Mouse (Mus musculus): ENCODE results near the gene Slc35e2. TPM values are rescaled to one million over a fixed set of nuclear protein-coding genes. Genes with fewer than 3 reads are reported as not detected.

Slc35e2 gene
- polyA plus RNA-seq, 1 experiment from 2014 or later: 7.8 TPM

DNA sequence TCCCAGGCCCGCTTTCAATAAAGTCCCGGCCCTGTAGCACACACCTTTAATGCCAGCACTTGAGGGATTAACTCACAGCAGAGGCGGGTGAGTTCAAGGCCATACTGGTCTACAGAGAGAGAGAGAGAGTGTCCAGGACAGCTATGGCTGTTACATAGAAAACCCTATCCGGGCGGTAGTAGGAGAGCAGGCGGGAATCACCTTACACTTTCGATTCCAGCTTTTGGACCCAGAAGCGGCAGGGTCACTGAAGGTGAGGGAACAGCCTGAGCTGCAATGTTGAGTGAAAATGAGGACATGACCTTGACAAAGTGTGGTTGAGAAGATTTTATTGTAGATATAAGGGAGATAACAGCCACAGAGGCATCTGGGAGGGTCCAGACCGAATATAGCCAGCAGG lies 27.3 kb upstream of the Slc35e2 start:
- H3K4me3 ChIP-seq (ENCODE audit: low read length): no peak overlapping the region
- no peaks in the 10 kb centered on the region for H3K36me3 ChIP-seq (ENCODE audit: insufficient read depth, low read length)
- no peaks in the 10 kb centered on the region for H3K9me3 ChIP-seq (ENCODE audit: low read length)
- H3K4me1 ChIP-seq (ENCODE audit: insufficient read depth, low read length): no peaks in the 10 kb centered on the region
- H3K9ac ChIP-seq (replicated peaks; ENCODE audit: low read length): no peak overlapping the region
- no peak for ATAC-seq (ENCODE audit: low FRiP score, low TSS enrichment)
- no peak overlapping the region for H3K27ac ChIP-seq (ENCODE audit: low read length)
- H3K4me2 ChIP-seq (replicated peaks; ENCODE audit: low read depth, low read length): no peak overlapping the region
- 87% methylated on average over 9 of the region's 9 CpGs for WGBS
- H3K27me3 ChIP-seq (ENCODE audit: insufficient read depth, low read length): no peaks in the 10 kb centered on the region

DNA sequence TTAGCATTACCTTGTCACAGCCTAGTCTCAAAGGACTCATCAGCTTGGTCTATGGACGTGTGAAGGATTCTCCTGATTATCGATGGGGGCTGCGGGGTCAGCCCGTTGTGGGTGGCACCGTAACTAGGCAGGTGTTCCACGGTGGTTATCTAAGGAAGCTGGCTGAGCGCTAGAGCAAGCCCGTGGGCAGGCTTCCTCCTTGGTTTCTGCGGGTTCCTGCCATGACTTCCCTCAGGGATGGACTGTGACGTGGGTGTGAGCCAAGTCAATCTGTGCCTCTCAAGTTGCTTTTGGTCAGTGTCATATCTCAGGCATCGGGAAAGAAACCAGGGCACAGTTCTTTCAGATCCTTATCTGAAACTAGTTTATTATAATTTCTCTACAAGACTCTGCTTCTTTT lies 26.3 kb upstream of the Slc35e2 start:
- Histone ChIP-seq H3K27ac (ENCODE audit: low read length) (no peak overlapping the region), H3K36me3 (ENCODE audit: insufficient read depth, low read length) (no peaks in the 10 kb centered on the region), H3K4me2 (replicated peaks; ENCODE audit: low read depth, low read length) (no peak overlapping the region), H3K27me3 (ENCODE audit: insufficient read depth, low read length) (no peaks in the 10 kb centered on the region), H3K4me3 (ENCODE audit: low read length) (no peak overlapping the region), H3K4me1 (ENCODE audit: insufficient read depth, low read length) (no peaks in the 10 kb centered on the region), H3K9ac (replicated peaks; ENCODE audit: low read length) (no peak overlapping the region), H3K9me3 (ENCODE audit: low read length) (no peaks in the 10 kb centered on the region)
- no peak for ATAC-seq (ENCODE audit: low FRiP score, low TSS enrichment)
- WGBS: 83% methylated on average over 11 of the region's 11 CpGs

DNA sequence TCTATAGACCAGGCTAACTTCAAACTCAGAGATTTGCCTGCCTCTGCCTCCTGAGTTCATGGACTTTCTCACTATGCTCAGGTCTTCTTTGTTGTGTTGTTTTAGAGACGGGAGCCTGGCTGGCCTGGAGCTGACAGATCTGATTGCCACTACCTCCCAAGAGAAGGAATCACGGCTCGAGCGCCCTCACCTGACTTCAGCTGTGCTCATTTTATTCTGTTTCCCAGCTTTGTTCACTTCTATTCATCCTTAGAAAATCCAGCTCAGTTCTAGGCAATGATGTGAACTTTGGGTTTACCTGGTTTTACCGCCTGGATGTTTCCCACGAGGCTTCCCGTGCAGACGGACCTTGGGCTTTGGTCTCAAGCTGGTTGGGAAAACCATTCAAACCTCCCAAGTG lies 25.7 kb upstream of the Slc35e2 start:
- no peak overlapping the region for H3K4me3 ChIP-seq (ENCODE audit: low read length)
- H3K9me3 ChIP-seq (ENCODE audit: low read length): no peaks in the 10 kb centered on the region
- no peak for ATAC-seq (ENCODE audit: low FRiP score, low TSS enrichment)
- 89% methylated on average over 8 of the region's 8 CpGs for WGBS
- no peaks in the 10 kb centered on the region for H3K36me3 ChIP-seq (ENCODE audit: insufficient read depth, low read length)
- no peaks in the 10 kb centered on the region for H3K4me1 ChIP-seq (ENCODE audit: insufficient read depth, low read length)
- no peak overlapping the region for H3K27ac ChIP-seq (ENCODE audit: low read length)
- H3K27me3 ChIP-seq (ENCODE audit: insufficient read depth, low read length): no peaks in the 10 kb centered on the region
- no peak overlapping the region for H3K4me2 ChIP-seq (replicated peaks; ENCODE audit: low read depth, low read length)
- no peak overlapping the region for H3K9ac ChIP-seq (replicated peaks; ENCODE audit: low read length)

DNA sequence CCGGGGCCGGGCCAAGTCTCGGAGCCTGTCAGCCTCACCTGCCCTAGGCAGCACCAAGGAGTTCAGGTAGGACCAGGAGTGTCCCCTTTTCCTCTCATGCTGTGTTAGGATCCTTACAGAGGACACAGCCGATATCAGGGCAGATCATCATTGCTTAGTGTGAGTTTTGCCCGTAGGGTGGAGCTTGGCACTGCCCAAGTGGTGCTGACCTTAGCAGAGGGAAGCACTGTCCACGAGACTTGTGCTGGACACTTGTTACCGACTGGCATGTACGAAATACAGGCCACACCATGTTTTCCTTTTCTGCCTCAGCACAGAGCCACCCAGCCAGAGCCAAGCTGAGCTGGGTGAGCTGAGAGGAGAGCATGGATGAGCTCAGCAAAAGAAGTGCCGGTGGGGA lies 24.1 kb upstream of the Slc35e2 start:
- 0 out of 2 replicates have a peak, but pooled peaks cover 1% of the 10 kb centered on the region for H3K36me3 ChIP-seq (ENCODE audit: insufficient read depth, low read length)
- no peaks in the 10 kb centered on the region for H3K27me3 ChIP-seq (ENCODE audit: insufficient read depth, low read length)
- no peak overlapping the region for H3K9ac ChIP-seq (replicated peaks; ENCODE audit: low read length)
- ATAC-seq (ENCODE audit: low FRiP score, low TSS enrichment): no peak
- H3K4me1 ChIP-seq (ENCODE audit: insufficient read depth, low read length): no peaks in the 10 kb centered on the region
- no peaks in the 10 kb centered on the region for H3K9me3 ChIP-seq (ENCODE audit: low read length)
- no peak overlapping the region for H3K27ac ChIP-seq (ENCODE audit: low read length)
- WGBS: 90% methylated on average over 9 of the region's 9 CpGs
- H3K4me3 ChIP-seq (ENCODE audit: low read length): no peak overlapping the region
- no peak overlapping the region for H3K4me2 ChIP-seq (replicated peaks; ENCODE audit: low read depth, low read length)

DNA sequence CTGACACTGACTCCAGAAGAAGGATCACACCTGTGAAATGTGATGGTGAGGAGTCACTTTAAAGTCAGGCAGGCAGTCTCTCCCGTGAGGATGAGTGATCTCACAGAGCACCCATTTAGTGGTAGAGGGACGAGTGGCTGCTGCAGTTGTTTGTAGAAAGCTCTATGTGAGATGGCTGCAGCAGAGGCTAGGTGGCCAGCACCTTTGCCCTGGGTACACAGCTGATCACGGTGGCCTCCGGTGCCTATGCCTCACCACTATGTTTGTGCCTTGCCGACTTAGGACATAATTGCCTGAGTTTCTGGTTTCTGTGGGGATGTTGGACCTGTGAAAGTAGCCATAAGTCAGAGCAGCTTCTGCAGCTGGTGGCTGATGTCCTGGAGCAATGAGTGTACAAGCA lies 23.5 kb upstream of the Slc35e2 start:
- Histone ChIP-seq H3K36me3 (ENCODE audit: insufficient read depth, low read length) (0 out of 2 replicates have a peak, but pooled peaks cover 3% of the 10 kb centered on the region), H3K9ac (replicated peaks; ENCODE audit: low read length) (no peak overlapping the region), H3K27me3 (ENCODE audit: insufficient read depth, low read length) (no peaks in the 10 kb centered on the region), H3K4me2 (replicated peaks; ENCODE audit: low read depth, low read length) (no peak overlapping the region), H3K9me3 (ENCODE audit: low read length) (no peaks in the 10 kb centered on the region), H3K27ac (ENCODE audit: low read length) (no peak overlapping the region), H3K4me3 (ENCODE audit: low read length) (no peak overlapping the region), H3K4me1 (ENCODE audit: insufficient read depth, low read length) (no peaks in the 10 kb centered on the region)
- no peak for ATAC-seq (ENCODE audit: low FRiP score, low TSS enrichment)
- 84% methylated on average over 5 of the region's 5 CpGs for WGBS

DNA sequence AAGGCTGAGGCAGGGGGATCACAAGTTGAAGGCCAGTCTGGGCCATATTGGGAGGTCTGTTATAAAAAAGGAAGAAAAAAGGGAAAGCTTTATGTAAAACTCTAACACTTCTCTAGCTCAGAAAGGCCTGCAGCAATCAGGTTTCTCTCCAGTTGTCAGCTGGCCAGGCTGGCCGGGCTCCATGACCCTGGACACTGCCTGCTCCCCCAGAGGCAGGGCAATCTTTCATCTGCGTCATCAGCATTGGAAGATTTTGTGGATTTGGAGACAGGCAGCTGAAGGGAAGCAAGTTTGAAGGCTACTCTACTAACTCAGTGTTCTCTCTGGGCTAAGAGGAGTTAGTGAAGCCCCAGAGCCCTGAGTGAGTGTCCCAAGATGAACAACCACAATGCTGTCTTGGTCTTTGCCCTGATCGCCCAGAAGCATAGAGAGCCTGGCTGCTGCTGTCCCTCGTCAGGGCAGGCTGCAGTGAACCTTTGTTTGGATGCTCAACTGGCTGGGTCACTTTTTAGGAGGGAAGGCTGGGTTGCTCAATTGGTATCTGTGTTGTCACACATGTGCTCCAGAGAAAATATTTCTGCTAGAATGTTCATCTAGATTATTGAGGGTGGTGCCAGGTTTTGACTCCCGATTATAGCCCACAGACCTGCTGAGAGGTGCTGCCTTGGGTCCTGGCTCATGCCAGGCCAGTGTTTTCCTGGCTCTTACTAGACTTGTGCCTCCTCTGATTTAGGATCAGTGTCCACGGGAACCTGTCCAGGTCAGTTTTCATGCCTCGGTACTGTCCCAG lies 22.7 kb upstream of the Slc35e2 start:
- Histone ChIP-seq H3K36me3 (ENCODE audit: insufficient read depth, low read length) (0 out of 2 replicates have a peak, but pooled peaks cover 3% of the 10 kb centered on the region), H3K27ac (ENCODE audit: low read length) (no peak overlapping the region), H3K9me3 (ENCODE audit: low read length) (no peaks in the 10 kb centered on the region), H3K4me3 (ENCODE audit: low read length) (no peak overlapping the region), H3K4me1 (ENCODE audit: insufficient read depth, low read length) (no peaks in the 10 kb centered on the region), H3K9ac (replicated peaks; ENCODE audit: low read length) (no peak overlapping the region), H3K27me3 (ENCODE audit: insufficient read depth, low read length) (no peaks in the 10 kb centered on the region), H3K4me2 (replicated peaks; ENCODE audit: low read depth, low read length) (no peak overlapping the region)
- 84% methylated on average over 7 of the region's 7 CpGs for WGBS
- no peak for ATAC-seq (ENCODE audit: low FRiP score, low TSS enrichment)

DNA sequence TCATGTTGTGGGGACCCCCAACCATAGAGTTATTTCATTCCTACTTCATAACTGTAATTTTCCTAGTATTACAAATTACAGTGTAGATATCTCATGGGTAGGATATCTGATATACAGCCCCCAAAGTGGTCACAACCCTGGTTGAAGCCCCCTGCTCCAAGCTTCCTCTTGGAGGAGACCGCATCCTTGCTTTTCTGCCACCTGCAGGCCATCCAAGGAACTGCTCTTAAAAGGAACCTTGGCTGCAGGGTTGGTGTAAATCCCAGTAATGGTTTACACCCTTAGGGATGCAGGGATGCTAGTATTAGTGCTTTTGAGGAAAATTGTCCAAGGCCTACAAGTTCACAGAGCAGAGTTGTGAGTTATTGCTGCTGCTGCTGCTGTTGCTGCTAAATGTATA lies 20.8 kb upstream of the Slc35e2 start:
- whole genome bisulfite sequencing: 30% methylated on average over 1 of the region's 1 CpGs
- no peak overlapping the region for H3K9ac ChIP-seq (replicated peaks; ENCODE audit: low read length)
- H3K27ac ChIP-seq (ENCODE audit: low read length): no peak overlapping the region
- no peaks in the 10 kb centered on the region for H3K4me1 ChIP-seq (ENCODE audit: insufficient read depth, low read length)
- H3K4me3 ChIP-seq (ENCODE audit: low read length): no peak overlapping the region
- no peaks in the 10 kb centered on the region for H3K9me3 ChIP-seq (ENCODE audit: low read length)
- no peak for ATAC-seq (ENCODE audit: low FRiP score, low TSS enrichment)
- H3K27me3 ChIP-seq (ENCODE audit: insufficient read depth, low read length): no peaks in the 10 kb centered on the region
- H3K4me2 ChIP-seq (replicated peaks; ENCODE audit: low read depth, low read length): no peak overlapping the region
- peaks cover 20% of the 10 kb centered on the region for H3K36me3 ChIP-seq (ENCODE audit: insufficient read depth, low read length)

DNA sequence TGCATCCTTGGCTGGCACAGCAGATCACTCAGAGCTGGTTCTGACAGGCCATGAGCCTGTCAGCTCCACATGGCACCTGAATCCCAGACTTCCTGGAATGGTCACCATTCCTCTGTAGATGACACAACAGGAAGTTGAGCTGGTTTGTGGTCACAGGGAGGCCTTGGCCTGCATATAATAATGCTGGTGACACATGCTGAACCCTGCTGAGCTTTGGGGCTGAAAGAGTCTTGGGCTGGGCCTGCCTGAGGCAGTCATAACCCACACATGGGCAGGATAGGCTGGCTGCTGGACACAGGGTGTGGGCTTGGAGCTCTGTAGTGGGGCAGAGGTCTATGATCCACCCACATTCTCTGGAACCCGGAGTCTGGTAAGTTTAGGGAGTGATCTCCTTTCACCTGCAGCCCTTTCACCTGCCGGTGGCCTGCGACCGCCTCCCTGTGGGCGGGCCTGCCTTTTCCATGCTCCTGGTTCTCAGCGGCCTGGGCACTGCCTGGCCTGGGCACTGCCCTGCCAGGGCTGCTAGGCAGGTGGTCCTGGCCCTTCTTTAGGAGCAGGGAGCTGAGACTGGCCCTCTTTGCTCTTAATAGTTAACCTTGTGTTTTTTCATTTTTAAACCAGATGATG lies 18.8 kb upstream of the Slc35e2 start:
- H3K4me2 ChIP-seq (replicated peaks; ENCODE audit: low read depth, low read length): no peak overlapping the region
- 84% methylated on average over 6 of the region's 6 CpGs for WGBS
- no peak overlapping the region for H3K9ac ChIP-seq (replicated peaks; ENCODE audit: low read length)
- H3K27me3 ChIP-seq (ENCODE audit: insufficient read depth, low read length): no peaks in the 10 kb centered on the region
- H3K4me3 ChIP-seq (ENCODE audit: low read length): no peak overlapping the region
- peaks cover 34% of the 10 kb centered on the region for H3K36me3 ChIP-seq (ENCODE audit: insufficient read depth, low read length)
- H3K27ac ChIP-seq (ENCODE audit: low read length): no peak overlapping the region
- ATAC-seq (ENCODE audit: low FRiP score, low TSS enrichment): no peak; the same call in 1 of the 2 replicates
- no peaks in the 10 kb centered on the region for H3K9me3 ChIP-seq (ENCODE audit: low read length)
- H3K4me1 ChIP-seq (ENCODE audit: insufficient read depth, low read length): no peaks in the 10 kb centered on the region

DNA sequence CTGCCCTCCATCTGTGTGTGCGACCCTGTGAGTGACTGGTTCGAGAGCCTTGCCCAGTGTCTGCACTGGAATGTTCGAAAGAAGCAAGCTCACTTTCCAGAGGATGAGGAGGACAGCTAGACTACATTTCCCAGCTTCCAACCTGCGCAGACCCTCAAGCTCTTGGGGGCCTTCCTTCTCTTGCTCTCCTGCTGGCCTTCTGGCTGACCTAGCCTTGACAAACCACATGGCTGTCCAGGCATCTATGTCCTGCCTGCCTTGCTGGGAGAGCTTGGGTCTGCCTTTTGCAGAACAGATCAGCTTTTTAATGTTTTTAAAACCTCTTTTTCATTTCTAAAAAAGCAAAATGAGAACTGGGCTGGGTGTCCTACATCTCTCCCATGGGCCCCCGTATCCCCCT lies 11.9 kb upstream of the Slc35e2 start:
- no peak for ATAC-seq (ENCODE audit: low FRiP score, low TSS enrichment)
- no peak overlapping the region for H3K27ac ChIP-seq (ENCODE audit: low read length)
- no peak overlapping the region for H3K4me3 ChIP-seq (ENCODE audit: low read length)
- H3K36me3 ChIP-seq (ENCODE audit: insufficient read depth, low read length): peaks cover 46% of the 10 kb centered on the region
- no peak overlapping the region for H3K4me2 ChIP-seq (replicated peaks; ENCODE audit: low read depth, low read length)
- no peak overlapping the region for H3K9ac ChIP-seq (replicated peaks; ENCODE audit: low read length)
- H3K27me3 ChIP-seq (ENCODE audit: insufficient read depth, low read length): no peaks in the 10 kb centered on the region
- H3K9me3 ChIP-seq (ENCODE audit: low read length): no peaks in the 10 kb centered on the region
- WGBS: 82% methylated on average over 5 of the region's 5 CpGs
- no peaks in the 10 kb centered on the region for H3K4me1 ChIP-seq (ENCODE audit: insufficient read depth, low read length)

DNA sequence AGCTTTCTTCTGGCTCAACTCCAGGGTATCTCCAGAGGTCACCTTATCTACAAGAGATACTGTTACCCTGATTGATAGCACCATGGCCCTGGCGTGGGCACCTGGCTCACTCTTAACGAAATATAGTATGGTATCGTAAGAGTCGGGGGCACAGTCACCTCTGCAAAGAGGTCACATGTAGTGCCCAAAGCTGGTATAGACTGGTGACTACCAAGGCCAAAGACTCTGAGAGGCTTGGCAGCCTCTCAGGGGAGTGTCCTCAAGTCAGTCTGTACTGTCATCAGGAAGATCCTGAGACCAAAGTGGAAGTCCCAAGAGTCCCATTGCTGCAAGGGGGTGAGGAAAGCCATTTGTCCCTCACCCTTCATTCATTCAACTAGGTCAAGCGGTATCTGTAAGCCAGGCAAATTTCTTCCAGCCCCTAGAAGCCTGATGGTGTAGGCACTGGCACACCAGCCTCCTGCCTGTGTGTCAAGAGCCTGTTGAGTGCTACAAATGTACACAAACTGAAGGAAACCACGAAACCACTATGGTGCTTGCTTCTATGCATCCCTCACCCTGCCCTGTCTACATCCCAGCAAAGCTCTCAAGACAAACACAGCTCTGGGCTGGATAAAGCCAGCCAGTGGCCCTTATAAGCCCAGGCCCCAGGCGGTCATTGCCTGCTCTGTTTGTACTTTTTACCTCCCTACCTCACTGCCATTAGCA lies 10.1 kb upstream of the Slc35e2 start:
- Histone ChIP-seq H3K4me1 (ENCODE audit: insufficient read depth, low read length) (no peaks in the 10 kb centered on the region), H3K36me3 (ENCODE audit: insufficient read depth, low read length) (peaks cover 28% of the 10 kb centered on the region), H3K4me2 (replicated peaks; ENCODE audit: low read depth, low read length) (no peak overlapping the region), H3K9ac (replicated peaks; ENCODE audit: low read length) (no peak overlapping the region), H3K27me3 (ENCODE audit: insufficient read depth, low read length) (no peaks in the 10 kb centered on the region), H3K9me3 (ENCODE audit: low read length) (no peaks in the 10 kb centered on the region), H3K27ac (ENCODE audit: low read length) (no peak overlapping the region), H3K4me3 (ENCODE audit: low read length) (no peak overlapping the region)
- no peak for ATAC-seq (ENCODE audit: low FRiP score, low TSS enrichment)
- WGBS: 87% methylated on average over 7 of the region's 7 CpGs

Data from kidney, embryonic 16.5 days (tissue).